Mouse (Mus musculus): Measurements from ENCODE around the gene Phyhipl. TPM values are rescaled to one million over a fixed set of nuclear protein-coding genes. Genes with fewer than 3 reads are reported as not detected.

Gene Phyhipl
- polyA plus RNA-seq, 1 experiment = 0.63 TPM

- TF ChIP-seq CTCF (IDR thresholded peaks at IDR 0.05; ENCODE audit: borderline replicate concordance, insufficient read depth, low read length) (no peak), POLR2A (IDR thresholded peaks at IDR 0.05; ENCODE audit: low read depth, low read length) (no peak)
Measured at GRCm38 (mm10) chr10:70637640-70638328, 18.0 kb downstream of the Phyhipl start.

DNA sequence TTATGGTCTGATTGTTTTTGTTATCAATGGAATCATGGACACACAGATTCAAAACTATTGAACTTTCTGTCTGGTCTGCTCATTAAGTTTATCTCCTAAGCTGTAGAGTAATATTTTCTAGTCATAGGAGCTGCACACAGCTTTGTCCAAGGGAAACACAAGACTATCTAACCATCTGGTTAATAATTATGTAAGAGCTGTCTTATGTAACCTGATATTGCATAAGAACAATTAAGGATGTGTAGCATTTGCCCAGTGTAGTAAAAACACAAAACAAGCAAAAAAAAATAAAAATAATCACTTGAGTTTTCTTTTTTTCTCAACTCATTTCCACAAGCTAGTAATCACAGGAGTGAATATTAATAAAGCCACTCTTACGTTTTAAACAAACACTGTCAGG is 20.5 kb downstream of the Phyhipl start:
- Histone ChIP-seq H3K27ac (ENCODE audit: insufficient read depth, low read length) (no peak overlapping the region), H3K4me1 (ENCODE audit: control insufficient read depth, insufficient read depth, low read length) (peaks cover 3% of the 10 kb centered on the region), H3K4me3 (ENCODE audit: insufficient read depth, low read length) (no peak overlapping the region)
- TF ChIP-seq CTCF (IDR thresholded peaks at IDR 0.05; ENCODE audit: borderline replicate concordance, insufficient read depth, low read length) (no peak), POLR2A (IDR thresholded peaks at IDR 0.05; ENCODE audit: low read depth, low read length) (no peak)

More at GRCm38 (mm10) chr10:70637640-70638328, 18.0 kb downstream of the Phyhipl start:
- Histone ChIP-seq H3K4me1 (ENCODE audit: control insufficient read depth, insufficient read depth, low read length) (peaks cover 3% of the 10 kb centered on the region), H3K27ac (ENCODE audit: insufficient read depth, low read length) (no peak overlapping the region), H3K4me3 (ENCODE audit: insufficient read depth, low read length) (no peak overlapping the region)

DNA sequence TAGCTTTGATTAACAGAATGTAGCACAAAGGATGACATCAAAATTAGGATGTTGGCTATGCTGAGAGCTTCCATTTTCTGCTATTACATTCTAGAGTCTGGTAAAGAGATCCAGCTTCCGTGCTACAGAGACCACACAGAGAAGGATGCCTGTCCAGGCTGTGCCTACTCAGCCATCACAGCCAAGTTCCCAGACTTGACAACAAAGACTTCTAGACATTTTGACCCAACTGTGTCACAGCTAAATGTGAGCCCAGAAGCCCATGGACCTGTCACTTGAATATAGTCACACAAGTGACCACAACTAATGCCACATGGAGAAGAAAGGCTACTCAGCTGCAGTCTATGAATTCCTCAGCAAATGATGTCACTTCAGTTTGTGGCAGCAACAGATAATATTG is 24.6 kb downstream of the Phyhipl start:
- TF ChIP-seq POLR2A (IDR thresholded peaks at IDR 0.05; ENCODE audit: low read depth, low read length) = no peak
- no peak for TF ChIP-seq CTCF (IDR thresholded peaks at IDR 0.05; ENCODE audit: borderline replicate concordance, insufficient read depth, low read length)

GRCm38 (mm10) chr10:70623461-70623860 is 32.3 kb downstream of the Phyhipl start:
- no peak overlapping the region for H3K27ac ChIP-seq (ENCODE audit: insufficient read depth, low read length)
- TF ChIP-seq CTCF (IDR thresholded peaks at IDR 0.05; ENCODE audit: borderline replicate concordance, insufficient read depth, low read length) (no peak), POLR2A (IDR thresholded peaks at IDR 0.05; ENCODE audit: low read depth, low read length) (no peak)
- H3K4me3 ChIP-seq (ENCODE audit: insufficient read depth, low read length) = no peak overlapping the region
- H3K4me1 ChIP-seq (ENCODE audit: control insufficient read depth, insufficient read depth, low read length) = no peaks in the 10 kb centered on the region

More for the DNA sequence above, 24.6 kb downstream of the Phyhipl start:
- H3K4me3 ChIP-seq (ENCODE audit: insufficient read depth, low read length) = no peak overlapping the region
- H3K27ac ChIP-seq (ENCODE audit: insufficient read depth, low read length) = no peak overlapping the region
- no peaks in the 10 kb centered on the region for H3K4me1 ChIP-seq (ENCODE audit: control insufficient read depth, insufficient read depth, low read length)

DNA sequence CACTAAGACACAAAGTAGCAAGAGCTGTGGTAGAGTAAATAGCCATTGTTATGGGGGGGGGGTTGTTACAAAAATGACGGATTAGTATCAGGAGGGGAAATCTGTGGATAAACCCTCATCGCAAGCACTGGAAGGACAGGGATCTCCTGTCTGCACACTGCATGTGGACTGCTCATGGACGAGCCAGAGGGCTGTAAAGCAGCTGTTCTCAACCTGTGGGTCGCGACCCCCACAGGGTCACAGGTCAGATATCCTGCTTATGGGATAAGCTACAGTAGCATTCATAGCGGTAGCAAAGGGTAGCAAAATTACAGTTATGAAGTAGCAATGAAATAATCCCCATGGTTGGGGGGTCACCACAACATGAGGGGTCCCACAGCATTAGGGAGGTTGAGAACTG is 39.4 kb downstream of the Phyhipl start:
- no peak overlapping the region for H3K27ac ChIP-seq (ENCODE audit: insufficient read depth, low read length)
- TF ChIP-seq CTCF (IDR thresholded peaks at IDR 0.05; ENCODE audit: borderline replicate concordance, insufficient read depth, low read length) = no peak
- TF ChIP-seq POLR2A (IDR thresholded peaks at IDR 0.05; ENCODE audit: low read depth, low read length) = no peak
- no peak overlapping the region for H3K4me3 ChIP-seq (ENCODE audit: insufficient read depth, low read length)
- no peaks in the 10 kb centered on the region for H3K4me1 ChIP-seq (ENCODE audit: control insufficient read depth, insufficient read depth, low read length)

- Histone ChIP-seq H3K4me3 (ENCODE audit: insufficient read depth, low read length) (no peak overlapping the region), H3K27ac (ENCODE audit: insufficient read depth, low read length) (no peak overlapping the region), H3K4me1 (ENCODE audit: control insufficient read depth, insufficient read depth, low read length) (no peaks in the 10 kb centered on the region)
- TF ChIP-seq POLR2A (IDR thresholded peaks at IDR 0.05; ENCODE audit: low read depth, low read length) (no peak), CTCF (IDR thresholded peaks at IDR 0.05; ENCODE audit: borderline replicate concordance, insufficient read depth, low read length) (no peak)
Measured at GRCm38 (mm10) chr10:70611633-70612032, 44.1 kb downstream of the Phyhipl start.

GRCm38 (mm10) chr10:70599925-70600305 is 55.9 kb downstream of the Phyhipl start:
- H3K27ac ChIP-seq (ENCODE audit: insufficient read depth, low read length) = no peak overlapping the region
- TF ChIP-seq POLR2A (IDR thresholded peaks at IDR 0.05; ENCODE audit: low read depth, low read length) = no peak
- TF ChIP-seq CTCF (IDR thresholded peaks at IDR 0.05; ENCODE audit: borderline replicate concordance, insufficient read depth, low read length) = no peak
- no peaks in the 10 kb centered on the region; the same call in 1 of the 2 replicates for H3K4me1 ChIP-seq (ENCODE audit: control insufficient read depth, insufficient read depth, low read length)
- H3K4me3 ChIP-seq (ENCODE audit: insufficient read depth, low read length) = peak overlapping the region; percentile 55

DNA sequence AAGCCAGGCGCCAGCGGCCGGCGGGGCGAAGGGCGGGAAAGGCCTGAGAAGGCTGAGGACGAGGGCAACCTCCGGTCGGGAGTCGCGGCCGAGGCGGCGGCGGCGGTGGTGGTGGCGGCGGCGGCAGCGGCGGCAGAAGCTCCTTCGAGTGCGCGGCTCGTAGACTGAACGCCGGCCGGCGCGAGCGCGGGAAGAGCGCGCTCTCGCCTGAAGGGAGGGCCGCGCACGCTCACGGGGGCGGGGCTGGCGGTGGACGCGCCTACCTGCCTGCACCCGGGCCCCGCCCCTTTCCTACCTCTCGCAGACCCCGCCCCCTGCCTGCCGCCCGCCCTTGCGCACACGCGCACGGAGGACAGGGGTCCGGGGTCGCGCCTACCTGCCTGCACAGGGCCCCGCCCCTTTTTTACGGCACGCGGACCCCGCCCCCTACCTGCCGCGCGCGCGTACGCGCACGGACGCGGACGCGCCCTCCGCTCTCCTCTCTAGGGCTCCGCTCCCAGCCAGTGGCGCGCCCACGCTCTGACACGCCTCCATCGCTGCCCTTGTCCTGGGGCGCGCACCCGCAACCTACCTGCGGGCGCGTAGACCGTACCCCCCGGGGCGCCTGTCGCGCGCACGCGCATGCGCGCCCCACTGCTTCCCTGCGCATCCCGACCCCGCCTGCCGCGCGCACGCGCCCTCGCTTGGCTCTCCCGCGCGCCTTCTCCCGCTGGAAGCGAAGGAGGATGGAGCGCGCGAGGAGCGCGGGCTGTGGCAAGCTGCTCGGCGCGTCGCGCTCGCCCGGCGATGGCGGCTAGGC is 56.4 kb downstream of the Phyhipl start:
- Histone ChIP-seq H3K27ac (ENCODE audit: insufficient read depth, low read length) (no peak overlapping the region), H3K4me3 (ENCODE audit: insufficient read depth, low read length) (peak overlapping the region; percentile 55), H3K4me1 (ENCODE audit: control insufficient read depth, insufficient read depth, low read length) (no peaks in the 10 kb centered on the region; the same call in 1 of the 2 replicates)
- TF ChIP-seq POLR2A (IDR thresholded peaks at IDR 0.05; ENCODE audit: low read depth, low read length) (no peak), CTCF (IDR thresholded peaks at IDR 0.05; ENCODE audit: borderline replicate concordance, insufficient read depth, low read length) (no peak)

DNA sequence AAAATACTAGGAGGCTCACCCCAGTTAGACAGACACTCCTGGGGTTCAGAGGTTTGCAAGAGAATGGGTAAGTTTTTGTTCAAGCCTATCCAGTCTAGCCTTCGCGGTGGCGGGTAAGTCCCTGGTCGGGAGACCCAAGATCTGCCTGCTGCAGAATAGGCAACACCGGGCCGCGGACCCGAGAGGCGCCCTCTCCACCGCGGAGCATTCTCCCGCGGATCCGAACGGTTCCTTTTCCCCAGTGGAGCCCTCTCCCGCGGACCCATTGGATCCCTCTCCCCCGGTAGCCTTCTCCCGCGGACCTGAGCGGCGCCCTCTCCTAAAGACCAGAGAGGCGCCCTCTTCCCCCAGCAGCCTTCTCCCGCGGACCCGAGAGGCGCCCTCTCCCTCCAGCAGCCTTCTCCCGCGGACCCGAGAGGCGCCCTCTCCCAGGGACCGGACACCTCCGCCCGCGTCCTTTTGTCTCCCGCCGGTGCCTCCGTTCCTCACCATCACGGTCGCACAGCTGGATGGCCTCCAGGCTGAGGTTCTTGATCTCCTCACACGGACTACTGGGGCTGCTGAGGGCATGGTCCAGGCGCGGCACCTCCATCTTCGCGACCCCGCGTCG is 57.1 kb downstream of the Phyhipl start:
- H3K4me1 ChIP-seq (ENCODE audit: control insufficient read depth, insufficient read depth, low read length) = no peaks in the 10 kb centered on the region; the same call in 1 of the 2 replicates
- TF ChIP-seq POLR2A (IDR thresholded peaks at IDR 0.05; ENCODE audit: low read depth, low read length) = no peak
- no peak for TF ChIP-seq CTCF (IDR thresholded peaks at IDR 0.05; ENCODE audit: borderline replicate concordance, insufficient read depth, low read length)
- H3K4me3 ChIP-seq (ENCODE audit: insufficient read depth, low read length) = peak overlapping the region; percentile 48
- no peak overlapping the region for H3K27ac ChIP-seq (ENCODE audit: insufficient read depth, low read length)

Data from embryonic fibroblast, embryonic 13.5 days (primary cell).